Mouse (Mus musculus): Measurements from ENCODE around the gene Tmem59l. TPM values are rescaled to one million over a fixed set of nuclear protein-coding genes. Genes with fewer than 3 reads are reported as not detected.

The Tmem59l gene
- total and polyA plus RNA-seq, 2 experiments from 2014 or later = 115 to 150 TPM

GRCm38 (mm10) chr8:70494416-70494945 lies 7.3 kb upstream of the Tmem59l start:
- WGBS = 5% methylated on average over 28 of the region's 28 CpGs
- no peak for DNase-seq
- H3K9ac ChIP-seq = peak overlapping the region; percentile 58; the same call in 1 of the 2 replicates
- H3K4me1 ChIP-seq (ENCODE audit: insufficient read depth) = peaks cover 7% of the 10 kb centered on the region
- H3K4me3 ChIP-seq (ENCODE audit: low read depth, low read length) = peak overlapping the region; percentile 47
- H3K36me3 ChIP-seq (ENCODE audit: insufficient read depth) = no peaks in the 10 kb centered on the region
- peak overlapping the region; percentile 62 for H3K4me2 ChIP-seq (ENCODE audit: low read depth)
- no peak for TF ChIP-seq CTCF (IDR thresholded peaks at IDR 0.05; ENCODE audit: low read depth)
- ATAC-seq = 0 out of 2 replicates have a peak, but pooled peaks have one; percentile 1
- H3K27me3 ChIP-seq (ENCODE audit: insufficient read depth, low read length) = peaks cover 87% of the 10 kb centered on the region
- H3K9me3 ChIP-seq (ENCODE audit: low read length) = no peaks in the 10 kb centered on the region
- H3K27ac ChIP-seq (ENCODE audit: low read depth, low read length) = no peak overlapping the region

DNA sequence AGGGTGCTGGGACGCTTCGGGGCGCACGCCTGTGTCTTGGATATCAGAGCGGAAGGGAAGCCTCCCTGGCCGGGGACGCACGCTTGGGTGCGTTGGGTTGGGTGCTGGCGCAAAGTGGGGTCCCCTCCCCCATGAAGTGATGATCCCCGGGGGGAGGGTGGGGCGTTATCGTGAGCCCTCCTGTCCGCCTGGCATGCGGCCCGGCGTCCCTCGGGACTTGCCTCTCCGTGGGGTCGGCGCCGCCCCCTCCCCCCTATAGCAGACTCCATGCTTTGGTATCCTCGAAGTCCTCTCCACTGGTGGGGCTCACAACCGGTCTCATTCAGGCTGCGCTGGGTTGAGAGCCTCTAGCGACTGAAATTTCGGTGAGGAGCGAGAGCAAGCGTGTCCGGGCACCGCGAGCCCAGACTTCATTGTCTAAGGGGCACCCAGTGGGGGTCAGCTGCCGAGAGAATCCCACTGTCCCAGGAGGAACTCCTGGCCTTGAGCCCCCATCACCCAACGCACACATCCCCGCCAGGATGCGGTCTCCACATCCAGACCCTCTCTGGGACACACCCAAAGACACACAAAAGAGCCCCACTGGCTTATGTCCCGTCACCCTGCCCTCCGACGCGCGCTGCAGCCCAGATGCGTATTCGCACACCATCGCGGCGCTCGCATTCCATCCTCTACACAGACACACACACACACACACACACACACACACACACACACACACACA lies 6.7 kb upstream of the Tmem59l start:
- Histone ChIP-seq H3K27ac (ENCODE audit: low read depth, low read length) (no peak overlapping the region), H3K9ac (peak overlapping the region; percentile 58), H3K9me3 (ENCODE audit: low read length) (no peaks in the 10 kb centered on the region), H3K4me1 (ENCODE audit: insufficient read depth) (peaks cover 7% of the 10 kb centered on the region), H3K36me3 (ENCODE audit: insufficient read depth) (no peaks in the 10 kb centered on the region), H3K27me3 (ENCODE audit: insufficient read depth, low read length) (peaks cover 91% of the 10 kb centered on the region), H3K4me3 (ENCODE audit: low read depth, low read length) (peak overlapping the region; percentile 47), H3K4me2 (ENCODE audit: low read depth) (peak overlapping the region; percentile 62)
- ATAC-seq (peak; percentile 32; the same call in 1 of the 2 replicates), DNase-seq (no peak)
- no peak for TF ChIP-seq CTCF (IDR thresholded peaks at IDR 0.05; ENCODE audit: low read depth)
- 1% methylated on average over 43 of the region's 47 CpGs for WGBS

DNA sequence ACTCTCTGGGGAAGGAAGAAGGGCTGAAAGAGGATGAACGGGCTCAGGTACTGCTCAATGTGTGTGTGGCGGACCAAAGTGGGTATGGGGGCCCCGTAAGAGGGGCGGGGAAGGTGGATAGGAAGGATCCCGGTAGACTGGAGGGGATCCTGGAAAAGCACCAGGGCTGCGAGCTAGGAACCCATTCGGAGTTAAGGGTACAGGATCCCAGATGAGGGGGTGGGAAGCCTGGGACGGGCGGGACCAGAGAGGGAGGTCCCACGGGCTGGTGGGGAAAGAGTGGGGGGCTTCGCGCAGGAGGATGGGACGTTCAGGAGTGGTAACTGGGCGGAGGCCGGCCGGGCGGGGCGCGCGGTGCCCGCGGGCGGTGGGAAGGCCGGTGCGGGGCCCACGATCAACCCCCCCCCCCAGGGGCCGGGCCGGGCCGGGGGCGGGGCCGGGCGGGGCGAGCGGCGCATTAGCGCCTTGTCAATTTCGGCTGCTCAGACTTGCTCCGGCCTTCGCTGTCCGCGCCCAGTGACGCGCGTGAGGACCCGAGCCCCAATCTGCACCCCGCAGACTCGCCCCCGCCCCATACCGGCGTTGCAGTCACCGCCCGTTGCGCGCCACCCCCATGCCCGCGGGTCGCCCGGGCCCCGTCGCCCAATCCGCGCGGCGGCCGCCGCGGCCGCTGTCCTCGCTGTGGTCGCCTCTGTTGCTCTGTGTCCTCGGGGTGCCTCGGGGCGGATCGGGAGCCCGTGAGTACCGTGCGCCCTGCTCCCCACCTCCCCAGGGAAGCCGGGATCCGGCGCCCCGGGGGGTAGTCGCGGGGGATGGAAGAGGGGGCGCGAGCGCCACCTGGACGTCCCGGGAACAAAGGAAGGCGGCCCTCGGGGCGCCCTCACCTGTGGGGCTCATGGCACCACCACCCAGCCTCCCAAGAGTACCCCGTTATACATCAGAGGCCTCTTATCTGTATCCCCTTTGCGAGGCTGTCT lies 5.8 kb upstream of the Tmem59l start, which contains the start of gene Crlf1:
Gene Crlf1, plus strand, starts transcription at position 495 of the 977 bp plus-strand sequence.
- WGBS = 2% methylated on average over 47 of the region's 93 CpGs
- DNase-seq = no peak
- no peak within 1 kb of the TSS for H3K27ac ChIP-seq (ENCODE audit: low read depth, low read length)
- H3K9ac ChIP-seq = peak within 1 kb of the TSS; percentile 58
- peaks cover 7% of the 10 kb centered on the region for H3K4me1 ChIP-seq (ENCODE audit: insufficient read depth)
- TF ChIP-seq CTCF (IDR thresholded peaks at IDR 0.05; ENCODE audit: low read depth) = no peak
- no peak for ATAC-seq
- H3K4me2 ChIP-seq (ENCODE audit: low read depth) = peak within 1 kb of the TSS; percentile 62
- H3K4me3 ChIP-seq (ENCODE audit: low read depth, low read length) = peak within 1 kb of the TSS; percentile 47
- no peaks in the 10 kb centered on the region for H3K9me3 ChIP-seq (ENCODE audit: low read length)
- H3K36me3 ChIP-seq (ENCODE audit: insufficient read depth) = no peaks in the 10 kb centered on the region
- H3K27me3 ChIP-seq (ENCODE audit: insufficient read depth, low read length) = peaks cover 91% of the 10 kb centered on the region

- Histone ChIP-seq H3K4me3 (ENCODE audit: low read depth, low read length) (no peak overlapping the region), H3K9ac (no peak overlapping the region), H3K9me3 (ENCODE audit: low read length) (no peaks in the 10 kb centered on the region), H3K27ac (ENCODE audit: low read depth, low read length) (no peak overlapping the region), H3K27me3 (ENCODE audit: insufficient read depth, low read length) (peaks cover 78% of the 10 kb centered on the region), H3K4me2 (ENCODE audit: low read depth) (no peak overlapping the region), H3K36me3 (ENCODE audit: insufficient read depth) (no peaks in the 10 kb centered on the region), H3K4me1 (ENCODE audit: insufficient read depth) (peaks cover 7% of the 10 kb centered on the region)
- no peak for ATAC-seq
- 2% methylated on average over 20 of the region's 20 CpGs for WGBS
- no peak for TF ChIP-seq CTCF (IDR thresholded peaks at IDR 0.05; ENCODE audit: low read depth)
- no peak for DNase-seq
Measured at GRCm38 (mm10) chr8:70490880-70491495, 3.8 kb upstream of the Tmem59l start.

- no peak for ATAC-seq
- 9% methylated on average over 10 of the region's 10 CpGs for WGBS
- Histone ChIP-seq H3K27me3 (ENCODE audit: insufficient read depth, low read length) (peaks cover 71% of the 10 kb centered on the region), H3K9me3 (ENCODE audit: low read length) (no peaks in the 10 kb centered on the region), H3K4me1 (ENCODE audit: insufficient read depth) (peaks cover 7% of the 10 kb centered on the region), H3K4me3 (ENCODE audit: low read depth, low read length) (no peak overlapping the region), H3K36me3 (ENCODE audit: insufficient read depth) (0 out of 2 replicates have a peak, but pooled peaks cover 3% of the 10 kb centered on the region), H3K4me2 (ENCODE audit: low read depth) (no peak overlapping the region), H3K27ac (ENCODE audit: low read depth, low read length) (no peak overlapping the region), H3K9ac (no peak overlapping the region)
- no peak for TF ChIP-seq CTCF (IDR thresholded peaks at IDR 0.05; ENCODE audit: low read depth)
- DNase-seq = no peak
Measured at GRCm38 (mm10) chr8:70490061-70490879, 3.1 kb upstream of the Tmem59l start.

Measured in forebrain, postnatal 0 days (tissue).